Mouse (Mus musculus): Measurements from ENCODE around the gene Fam117a. TPM values are rescaled to one million over a fixed set of nuclear protein-coding genes. Genes with fewer than 3 reads are reported as not detected.
A peak's percentile ranks its signal among the peaks of the same experiment; 100 is the strongest.

Fam117a gene
- polyA plus RNA-seq, 1 experiment from 2014 or later = 17.0 TPM

DNA sequence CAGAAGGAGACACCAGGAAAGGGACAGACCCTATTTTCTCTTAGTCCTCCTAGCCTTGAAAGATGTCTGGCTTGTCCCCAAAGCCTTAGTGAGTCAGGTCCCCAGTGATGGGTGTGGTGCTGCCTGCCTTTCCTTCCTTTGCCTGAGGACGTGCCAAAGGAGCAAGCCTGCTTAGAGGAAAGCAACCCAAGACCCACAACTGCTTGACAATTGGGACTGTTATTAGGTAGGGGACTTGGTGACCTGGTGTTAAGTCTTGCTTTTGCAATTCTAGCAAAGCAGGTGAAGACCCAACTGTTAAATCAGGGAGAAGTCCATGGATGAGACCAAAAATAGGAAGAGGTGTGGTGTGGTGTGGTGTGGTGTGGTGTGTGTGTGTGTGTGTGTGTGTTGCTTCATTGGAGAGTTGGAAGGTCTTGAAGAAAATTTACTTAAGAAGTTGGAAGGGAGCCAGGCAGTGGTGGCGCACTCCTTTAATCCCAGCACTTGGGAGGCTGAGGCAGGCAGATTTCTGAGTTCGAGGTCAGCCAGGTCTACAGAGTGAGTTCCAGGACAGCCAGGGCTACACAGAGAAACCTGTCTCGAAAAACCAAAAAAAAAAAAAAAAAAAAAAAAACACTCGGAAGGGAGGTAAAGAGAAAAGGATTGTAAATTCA is 46.6 kb downstream of the Fam117a start:
- Histone ChIP-seq H3K9me3 (replicated peaks) (no peaks in the 10 kb centered on the region), H3K9ac (no peak overlapping the region), H3K27me3 (no peaks in the 10 kb centered on the region), H3K36me3 (peaks cover 53% of the 10 kb centered on the region), H3K27ac (replicated peaks) (no peak overlapping the region), H3K4me3 (replicated peaks) (no peak overlapping the region), H3K4me2 (replicated peaks) (no peak overlapping the region), H3K4me1 (peaks cover 5% of the 10 kb centered on the region)
- WGBS = 84% methylated on average over 5 of the region's 5 CpGs
- ATAC-seq (ENCODE audit: insufficient number of reproducible peaks, low FRiP score, low TSS enrichment, low read depth) = no peak

DNA sequence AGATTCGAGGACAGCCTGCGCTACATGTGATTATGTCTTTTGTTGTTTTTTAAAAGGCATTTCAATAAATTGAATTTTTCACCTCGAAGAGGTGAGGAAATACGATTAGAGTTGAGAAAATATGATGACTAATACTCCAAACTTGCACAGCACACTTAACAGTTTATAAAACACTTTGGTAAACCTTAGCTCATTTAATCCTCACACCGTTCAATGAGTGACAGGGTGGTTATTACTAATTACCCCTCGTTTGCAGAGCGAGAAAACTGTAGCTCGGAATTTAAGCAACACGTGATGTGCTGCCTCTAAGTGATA is 47.1 kb downstream of the Fam117a start:
- 38% methylated on average over 9 of the region's 9 CpGs for WGBS
- Histone ChIP-seq H3K36me3 (peaks cover 53% of the 10 kb centered on the region), H3K27me3 (no peaks in the 10 kb centered on the region), H3K9ac (no peak overlapping the region; the same call in 1 of the 2 replicates), H3K4me3 (replicated peaks) (peak overlapping the region; percentile 91), H3K4me1 (peaks cover 5% of the 10 kb centered on the region), H3K9me3 (replicated peaks) (no peaks in the 10 kb centered on the region), H3K27ac (replicated peaks) (0 out of 2 replicates have a peak overlapping the region, but pooled peaks have one; percentile 55), H3K4me2 (replicated peaks) (peak overlapping the region; percentile 52)
- ATAC-seq (ENCODE audit: insufficient number of reproducible peaks, low FRiP score, low TSS enrichment, low read depth) = no peak

- Histone ChIP-seq H3K27ac (replicated peaks) (peak within 1 kb of the TSS; percentile 91), H3K36me3 (peaks cover 54% of the 10 kb centered on the region), H3K4me3 (replicated peaks) (peak within 1 kb of the TSS; percentile 91), H3K9ac (peak within 1 kb of the TSS; percentile 82), H3K9me3 (replicated peaks) (no peaks in the 10 kb centered on the region), H3K27me3 (no peaks in the 10 kb centered on the region), H3K4me2 (replicated peaks) (peak within 1 kb of the TSS; percentile 52), H3K4me1 (peaks cover 5% of the 10 kb centered on the region)
- peak; percentile 91 for ATAC-seq (ENCODE audit: insufficient number of reproducible peaks, low FRiP score, low TSS enrichment, low read depth)
- under 1% methylated on average over 42 of the region's 42 CpGs for WGBS
These were observed 47.6 kb downstream of the Fam117a start, which contains the start of gene Slc35b1 for GRCm38 (mm10) chr11:95384319-95384972. TSS of gene Slc35b1 (plus strand) at chr11:95384692.

- H3K36me3 ChIP-seq = peaks cover 54% of the 10 kb centered on the region
- WGBS = 0% methylated on average over 14 of the region's 14 CpGs
These were observed 48.1 kb downstream of the Fam117a start for GRCm38 (mm10) chr11:95384973-95385320.

DNA sequence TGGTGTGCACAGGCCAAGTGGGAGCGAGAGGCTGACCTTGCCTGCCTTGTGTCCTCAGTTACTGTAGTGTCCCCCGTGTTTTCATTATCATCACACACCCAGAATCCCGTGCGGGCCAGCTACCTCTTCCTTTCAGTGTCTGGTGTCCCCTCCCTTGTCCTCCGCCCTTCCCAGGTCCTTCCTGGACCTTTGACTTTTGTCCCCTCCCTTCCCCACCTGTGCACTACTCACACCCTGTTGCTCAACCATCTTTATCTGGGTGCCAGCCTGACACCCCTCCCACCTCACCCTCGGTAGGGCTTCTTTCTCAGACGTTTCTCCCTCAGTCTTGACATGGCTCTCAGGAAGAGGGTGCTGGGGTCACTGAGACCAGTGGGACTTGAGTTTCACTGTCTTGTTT is 50.5 kb downstream of the Fam117a start:
- H3K9me3 ChIP-seq (replicated peaks) = no peaks in the 10 kb centered on the region
- H3K4me2 ChIP-seq (replicated peaks) = no peak overlapping the region
- 83% methylated on average over 7 of the region's 7 CpGs for WGBS
- H3K27ac ChIP-seq (replicated peaks) = no peak overlapping the region
- no peak overlapping the region for H3K4me3 ChIP-seq (replicated peaks)
- H3K9ac ChIP-seq = no peak overlapping the region
- no peak for ATAC-seq (ENCODE audit: insufficient number of reproducible peaks, low FRiP score, low TSS enrichment, low read depth)
- H3K27me3 ChIP-seq = no peaks in the 10 kb centered on the region
- peaks cover 13% of the 10 kb centered on the region for H3K4me1 ChIP-seq
- H3K36me3 ChIP-seq = peaks cover 48% of the 10 kb centered on the region

More at GRCm38 (mm10) chr11:95384973-95385320, 48.1 kb downstream of the Fam117a start:
- peak overlapping the region; percentile 52 for H3K4me2 ChIP-seq (replicated peaks)
- H3K9ac ChIP-seq = peak overlapping the region; percentile 82
- H3K4me1 ChIP-seq = peaks cover 5% of the 10 kb centered on the region
- H3K4me3 ChIP-seq (replicated peaks) = peak overlapping the region; percentile 91
- ATAC-seq (ENCODE audit: insufficient number of reproducible peaks, low FRiP score, low TSS enrichment, low read depth) = no peak
- peak overlapping the region; percentile 91 for H3K27ac ChIP-seq (replicated peaks)
- no peaks in the 10 kb centered on the region for H3K9me3 ChIP-seq (replicated peaks)
- H3K27me3 ChIP-seq = no peaks in the 10 kb centered on the region

DNA sequence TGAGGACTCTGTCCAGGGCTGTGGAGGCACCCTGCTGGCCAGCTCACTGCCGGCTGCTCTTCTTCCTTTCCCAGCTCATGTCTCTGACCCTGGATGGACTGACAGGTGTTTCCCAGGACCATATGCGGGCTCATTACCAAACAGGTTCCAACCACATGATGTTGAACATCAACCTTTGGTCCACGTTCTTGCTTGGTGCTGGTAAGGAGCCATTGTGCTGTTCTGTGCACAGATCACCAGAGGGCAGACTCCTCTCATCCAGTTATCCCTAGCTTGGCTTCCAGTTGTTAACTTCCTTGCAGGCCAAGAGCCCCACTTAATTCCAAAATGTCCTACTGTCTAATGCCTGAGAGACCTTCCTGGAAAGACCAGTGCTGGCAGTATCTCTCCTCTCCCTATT is 52.2 kb downstream of the Fam117a start:
- ATAC-seq (ENCODE audit: insufficient number of reproducible peaks, low FRiP score, low TSS enrichment, low read depth) = no peak
- WGBS = 63% methylated on average over 3 of the region's 3 CpGs
- H3K27me3 ChIP-seq = no peaks in the 10 kb centered on the region
- H3K4me2 ChIP-seq (replicated peaks) = no peak overlapping the region
- no peak overlapping the region for H3K27ac ChIP-seq (replicated peaks)
- no peak overlapping the region for H3K4me3 ChIP-seq (replicated peaks)
- H3K9ac ChIP-seq = no peak overlapping the region
- H3K4me1 ChIP-seq = peaks cover 30% of the 10 kb centered on the region
- peaks cover 48% of the 10 kb centered on the region for H3K36me3 ChIP-seq
- no peaks in the 10 kb centered on the region for H3K9me3 ChIP-seq (replicated peaks)

DNA sequence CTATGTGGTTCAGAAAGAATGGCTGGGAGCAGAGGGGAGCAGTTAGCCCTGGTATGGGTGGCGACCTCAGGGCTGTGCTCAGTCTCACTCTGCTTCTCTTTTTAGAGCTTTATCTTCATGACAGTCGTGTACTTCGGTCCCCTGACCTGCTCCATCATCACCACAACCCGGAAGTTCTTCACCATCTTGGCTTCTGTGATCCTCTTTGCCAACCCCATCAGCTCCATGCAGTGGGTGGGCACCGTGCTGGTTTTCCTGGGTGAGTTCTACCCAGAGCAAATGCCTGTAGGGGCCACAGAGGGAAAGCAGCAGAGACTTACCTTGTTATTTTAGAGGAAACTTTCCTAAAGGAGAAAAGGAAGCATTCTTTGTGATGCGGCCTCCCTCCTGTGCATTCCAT is 53.6 kb downstream of the Fam117a start:
- H3K4me2 ChIP-seq (replicated peaks) = no peak overlapping the region
- WGBS = 90% methylated on average over 6 of the region's 6 CpGs
- H3K4me3 ChIP-seq (replicated peaks) = no peak overlapping the region
- H3K36me3 ChIP-seq = peaks cover 48% of the 10 kb centered on the region
- peaks cover 33% of the 10 kb centered on the region for H3K4me1 ChIP-seq
- no peak overlapping the region for H3K9ac ChIP-seq
- H3K9me3 ChIP-seq (replicated peaks) = no peaks in the 10 kb centered on the region
- H3K27me3 ChIP-seq = no peaks in the 10 kb centered on the region
- H3K27ac ChIP-seq (replicated peaks) = no peak overlapping the region
- no peak for ATAC-seq (ENCODE audit: insufficient number of reproducible peaks, low FRiP score, low TSS enrichment, low read depth)

GRCm38 (mm10) chr11:95391201-95391600 is 54.4 kb downstream of the Fam117a start:
- ATAC-seq (ENCODE audit: insufficient number of reproducible peaks, low FRiP score, low TSS enrichment, low read depth) = no peak
- peaks cover 48% of the 10 kb centered on the region for H3K36me3 ChIP-seq
- H3K4me3 ChIP-seq (replicated peaks) = no peak overlapping the region

DNA sequence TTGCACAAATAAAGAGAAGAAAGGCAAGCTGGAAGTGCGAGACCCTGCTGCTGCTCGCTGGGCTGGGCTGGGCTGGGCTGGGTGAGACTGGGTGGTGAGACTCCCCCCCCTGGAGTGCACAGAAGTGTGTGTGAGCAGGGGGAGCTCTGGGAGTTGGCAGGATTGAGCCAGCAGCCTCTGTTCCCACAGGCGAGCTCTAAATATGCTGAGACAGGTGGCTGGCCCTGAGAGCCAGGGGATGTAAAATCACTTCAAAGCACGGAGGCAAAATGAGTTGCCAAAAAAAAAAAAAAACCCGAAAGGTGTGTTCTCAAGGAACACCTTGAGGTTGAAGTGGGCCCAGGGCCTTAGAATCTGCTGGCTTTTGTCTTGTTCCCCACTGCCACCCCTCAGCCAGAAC is 54.9 kb downstream of the Fam117a start:
- peaks cover 40% of the 10 kb centered on the region for H3K4me1 ChIP-seq
- H3K27me3 ChIP-seq = no peaks in the 10 kb centered on the region
- 44% methylated on average over 5 of the region's 5 CpGs for WGBS
- no peak overlapping the region for H3K9ac ChIP-seq
- peaks cover 43% of the 10 kb centered on the region for H3K36me3 ChIP-seq
- no peak for ATAC-seq (ENCODE audit: insufficient number of reproducible peaks, low FRiP score, low TSS enrichment, low read depth)
- no peak overlapping the region for H3K4me3 ChIP-seq (replicated peaks)
- peak overlapping the region; percentile 12; the same call in 1 of the 2 replicates for H3K4me2 ChIP-seq (replicated peaks)
- no peaks in the 10 kb centered on the region for H3K9me3 ChIP-seq (replicated peaks)
- peak overlapping the region; percentile 80 for H3K27ac ChIP-seq (replicated peaks)

More at GRCm38 (mm10) chr11:95391201-95391600, 54.4 kb downstream of the Fam117a start:
- Histone ChIP-seq H3K27ac (replicated peaks) (peak overlapping the region; percentile 80; the same call in 1 of the 2 replicates), H3K4me1 (peaks cover 35% of the 10 kb centered on the region), H3K4me2 (replicated peaks) (no peak overlapping the region), H3K9me3 (replicated peaks) (no peaks in the 10 kb centered on the region), H3K9ac (no peak overlapping the region), H3K27me3 (no peaks in the 10 kb centered on the region)
- WGBS = 59% methylated on average over 4 of the region's 4 CpGs

DNA sequence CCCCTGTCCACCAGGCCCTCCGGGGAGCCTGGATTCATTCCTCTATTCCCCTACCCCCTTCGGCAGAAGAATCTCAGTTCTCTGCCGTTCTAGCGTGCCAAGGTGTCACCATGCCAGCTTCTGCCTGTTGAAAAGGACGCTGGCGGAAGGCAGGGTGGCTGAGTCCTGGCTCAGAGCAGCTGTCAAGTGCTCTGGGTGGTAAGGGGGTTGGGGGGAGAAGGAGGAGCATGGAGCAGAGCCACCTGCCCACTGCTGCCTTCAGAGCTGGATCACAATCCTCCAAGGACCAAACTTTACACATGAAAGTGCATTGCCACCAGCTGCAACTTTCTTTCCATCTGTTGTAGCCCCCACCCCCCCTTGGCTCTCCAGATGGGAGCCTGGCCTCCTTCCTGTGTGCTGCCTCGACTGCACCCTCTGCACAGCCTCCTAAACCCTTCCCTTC is 55.4 kb downstream of the Fam117a start:
- no peaks in the 10 kb centered on the region for H3K27me3 ChIP-seq
- H3K9me3 ChIP-seq (replicated peaks) = no peaks in the 10 kb centered on the region
- peak overlapping the region; percentile 80 for H3K27ac ChIP-seq (replicated peaks)
- no peak overlapping the region for H3K4me3 ChIP-seq (replicated peaks)
- peaks cover 38% of the 10 kb centered on the region for H3K36me3 ChIP-seq
- no peak overlapping the region for H3K9ac ChIP-seq
- H3K4me2 ChIP-seq (replicated peaks) = peak overlapping the region; percentile 12; the same call in 1 of the 2 replicates
- 27% methylated on average over 7 of the region's 7 CpGs for WGBS
- peak; percentile 58; the same call in 1 of the 2 replicates for ATAC-seq (ENCODE audit: insufficient number of reproducible peaks, low FRiP score, low TSS enrichment, low read depth)
- peaks cover 42% of the 10 kb centered on the region for H3K4me1 ChIP-seq

DNA sequence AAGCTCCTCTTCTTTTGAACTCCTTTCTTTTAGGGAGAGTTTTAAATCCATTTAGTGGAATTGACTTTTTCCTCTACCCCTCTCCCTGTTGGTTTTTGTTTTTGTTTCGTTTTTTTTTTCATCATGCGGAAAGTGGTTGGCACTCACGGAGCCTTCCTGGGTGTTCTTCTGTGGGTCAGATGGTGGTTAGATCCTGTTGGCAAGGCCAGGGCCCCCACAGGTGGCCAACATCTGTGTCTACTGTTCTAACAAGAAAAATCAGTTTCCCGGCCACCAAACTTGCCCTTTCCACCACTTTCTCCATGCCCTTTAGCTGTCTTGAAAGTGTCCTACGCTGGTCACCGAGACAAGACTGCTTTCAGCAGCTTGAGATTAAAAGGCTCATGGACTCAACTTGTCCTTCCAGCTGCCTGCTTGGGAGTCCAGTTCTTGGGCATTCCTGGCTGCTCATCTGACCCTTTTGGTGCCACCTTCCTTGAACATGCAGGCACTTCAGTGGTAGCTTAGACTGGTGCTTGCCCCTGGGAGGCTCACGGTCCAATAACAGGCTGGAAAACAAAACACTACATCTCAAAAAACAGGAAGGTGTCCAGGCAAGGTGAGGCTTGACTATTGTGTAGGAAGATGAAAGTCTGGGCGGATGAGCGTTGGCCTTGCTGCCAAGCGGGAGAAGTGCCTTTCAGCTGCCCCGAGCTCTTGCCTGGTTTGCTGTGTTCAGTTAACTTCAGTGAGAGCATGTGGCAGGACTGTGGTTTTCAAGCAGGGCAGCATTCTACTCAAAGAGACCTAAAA is 56.1 kb downstream of the Fam117a start:
- ATAC-seq (ENCODE audit: insufficient number of reproducible peaks, low FRiP score, low TSS enrichment, low read depth) = no peak
- Histone ChIP-seq H3K9ac (no peak overlapping the region), H3K4me2 (replicated peaks) (0 out of 2 replicates have a peak overlapping the region, but pooled peaks have one; percentile 1), H3K36me3 (peaks cover 32% of the 10 kb centered on the region), H3K4me3 (replicated peaks) (no peak overlapping the region), H3K27me3 (no peaks in the 10 kb centered on the region), H3K4me1 (peaks cover 46% of the 10 kb centered on the region), H3K9me3 (replicated peaks) (no peaks in the 10 kb centered on the region), H3K27ac (replicated peaks) (peak overlapping the region; percentile 80)
- WGBS = 48% methylated on average over 11 of the region's 11 CpGs

Data from embryonic facial prominence, embryonic 15.5 days (tissue).